Mouse (Mus musculus): ENCODE measurements around the gene Usp19.

DNA sequence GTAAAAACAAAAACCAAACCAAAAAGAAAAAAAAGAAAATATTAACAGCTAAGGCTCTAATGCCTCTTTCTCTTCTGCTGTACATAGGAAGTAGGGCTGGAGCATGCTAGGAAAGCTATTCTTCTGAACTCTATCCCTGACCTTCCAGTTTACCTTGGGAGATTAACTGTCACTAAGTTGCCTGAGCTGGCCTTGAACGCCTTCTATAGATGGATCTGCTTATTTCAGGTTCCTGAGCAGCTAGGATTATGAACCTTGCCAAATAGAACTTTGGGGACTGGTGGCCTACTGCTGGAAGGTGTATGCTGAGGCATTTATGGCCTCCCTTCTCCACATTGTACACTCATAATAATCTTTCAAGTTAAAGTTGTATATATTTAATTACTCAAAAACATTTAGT lies 40.6 kb downstream of the Usp19 start:
- no peak for TF ChIP-seq CTCF (IDR thresholded peaks at IDR 0.05; ENCODE audit: extremely low read depth, insufficient read depth, insufficient read length, insufficient replicate concordance)
- TF ChIP-seq POLR2A (IDR thresholded peaks at IDR 0.05; ENCODE audit: low read depth, low read length): no peak

Measured in spleen, adult 2 months (tissue).